Mouse (Mus musculus): ENCODE results near the gene Gm45623. TPM values are rescaled to one million over a fixed set of nuclear protein-coding genes. Genes with fewer than 3 reads are reported as not detected.

The Gm45623 gene
- polyA plus RNA-seq, 1 experiment = not detected

GRCm38 (mm10) chr13:56729046-56729445 lies 24.6 kb downstream of the Gm45623 start:
- WGBS = 95% methylated on average over 7 of the region's 7 CpGs
- Histone ChIP-seq H3K4me1 (ENCODE audit: control insufficient read depth, insufficient read depth, low read length) (no peaks in the 10 kb centered on the region), H3K27ac (ENCODE audit: control insufficient read depth, insufficient read depth, low read depth, low read length, poor library complexity) (no peak overlapping the region), H3K4me3 (replicated peaks; ENCODE audit: control insufficient read depth, low read depth, low read length) (no peak overlapping the region)
- TF ChIP-seq POLR2A (IDR thresholded peaks at IDR 0.05; ENCODE audit: borderline replicate concordance, control insufficient read depth, low read depth, low read length) = no peak
- TF ChIP-seq CTCF (IDR thresholded peaks at IDR 0.05; ENCODE audit: control insufficient read depth, insufficient read depth, low read length) = no peak

DNA sequence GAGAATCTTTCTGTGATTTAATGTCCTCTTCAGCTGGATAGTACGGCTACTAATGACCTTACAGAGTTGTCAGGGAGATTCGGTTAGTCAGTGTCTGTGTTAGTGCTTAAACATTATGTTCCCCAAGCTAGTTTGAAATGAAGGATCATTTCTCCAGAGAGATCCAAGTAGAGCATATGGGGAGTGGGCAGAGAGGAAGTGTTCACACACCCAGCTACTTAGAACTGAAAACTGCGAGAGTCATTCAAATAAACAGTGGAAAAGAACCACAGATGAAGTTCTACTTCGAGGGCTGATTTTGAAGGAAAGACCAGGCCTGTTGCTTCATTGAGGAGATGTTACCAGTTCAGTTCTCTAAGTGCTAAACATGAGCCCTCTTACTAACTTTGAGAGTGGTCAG lies 27.1 kb downstream of the Gm45623 start:
- Histone ChIP-seq H3K27ac (ENCODE audit: control insufficient read depth, insufficient read depth, low read depth, low read length, poor library complexity) (no peak overlapping the region), H3K4me1 (ENCODE audit: control insufficient read depth, insufficient read depth, low read length) (no peaks in the 10 kb centered on the region), H3K4me3 (replicated peaks; ENCODE audit: control insufficient read depth, low read depth, low read length) (no peak overlapping the region)
- TF ChIP-seq POLR2A (IDR thresholded peaks at IDR 0.05; ENCODE audit: borderline replicate concordance, control insufficient read depth, low read depth, low read length) (no peak), CTCF (IDR thresholded peaks at IDR 0.05; ENCODE audit: control insufficient read depth, insufficient read depth, low read length) (no peak)
- 86% methylated on average over 4 of the region's 4 CpGs for WGBS

DNA sequence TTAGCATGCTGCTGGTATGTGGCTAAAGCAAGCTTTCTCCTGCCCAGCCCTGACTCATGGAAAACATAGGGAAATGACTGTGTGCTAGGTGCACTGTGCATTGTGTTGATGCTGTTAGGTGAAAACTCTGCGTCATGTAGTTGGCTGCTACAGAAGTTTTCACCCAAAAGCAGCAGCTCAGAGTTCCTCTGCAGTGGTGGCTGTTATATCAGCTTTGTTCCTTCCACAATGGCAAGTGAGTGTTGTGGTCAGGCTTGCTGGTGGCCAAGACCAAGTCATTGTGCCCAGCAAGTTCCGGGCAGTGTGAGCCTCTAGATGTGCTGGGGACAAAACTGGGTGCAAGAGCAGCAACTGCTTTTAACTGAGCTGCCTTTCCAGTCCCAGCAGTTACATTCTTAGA lies 41.4 kb downstream of the Gm45623 start:
- Histone ChIP-seq H3K27ac (ENCODE audit: control insufficient read depth, insufficient read depth, low read depth, low read length, poor library complexity) (no peak overlapping the region), H3K4me3 (replicated peaks; ENCODE audit: control insufficient read depth, low read depth, low read length) (no peak overlapping the region), H3K4me1 (ENCODE audit: control insufficient read depth, insufficient read depth, low read length) (no peaks in the 10 kb centered on the region; the same call in 1 of the 2 replicates)
- TF ChIP-seq CTCF (IDR thresholded peaks at IDR 0.05; ENCODE audit: control insufficient read depth, insufficient read depth, low read length) = no peak
- no peak for TF ChIP-seq POLR2A (IDR thresholded peaks at IDR 0.05; ENCODE audit: borderline replicate concordance, control insufficient read depth, low read depth, low read length)
- WGBS = 83% methylated on average over 2 of the region's 2 CpGs

DNA sequence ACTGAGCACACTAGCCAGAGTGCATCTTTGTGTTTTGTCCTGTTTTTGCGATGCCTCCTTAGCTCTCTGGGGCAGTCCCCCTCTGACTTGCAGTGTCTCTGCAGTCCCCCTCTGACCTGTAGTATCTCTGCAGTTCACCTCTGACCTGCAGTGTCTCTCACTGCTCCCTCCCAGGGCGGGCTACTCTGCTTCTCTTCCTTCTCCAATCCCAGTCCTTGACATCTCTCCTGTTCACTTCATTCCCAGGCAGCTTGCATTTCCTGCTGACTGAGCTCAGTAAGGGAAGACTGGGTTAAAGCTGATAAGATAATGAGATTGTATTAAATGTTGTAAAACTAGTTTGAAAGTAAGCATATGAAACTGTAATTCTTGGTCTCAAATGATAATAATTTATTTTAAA lies 43.0 kb downstream of the Gm45623 start:
- WGBS = 70% methylated on average over 2 of the region's 2 CpGs
- Histone ChIP-seq H3K27ac (ENCODE audit: control insufficient read depth, insufficient read depth, low read depth, low read length, poor library complexity) (no peak overlapping the region), H3K4me3 (replicated peaks; ENCODE audit: control insufficient read depth, low read depth, low read length) (no peak overlapping the region), H3K4me1 (ENCODE audit: control insufficient read depth, insufficient read depth, low read length) (no peaks in the 10 kb centered on the region; the same call in 1 of the 2 replicates)
- TF ChIP-seq CTCF (IDR thresholded peaks at IDR 0.05; ENCODE audit: control insufficient read depth, insufficient read depth, low read length) (no peak), POLR2A (IDR thresholded peaks at IDR 0.05; ENCODE audit: borderline replicate concordance, control insufficient read depth, low read depth, low read length) (no peak)

- WGBS = 76% methylated on average over 4 of the region's 4 CpGs
- TF ChIP-seq POLR2A (IDR thresholded peaks at IDR 0.05; ENCODE audit: borderline replicate concordance, control insufficient read depth, low read depth, low read length) = no peak
- no peak for TF ChIP-seq CTCF (IDR thresholded peaks at IDR 0.05; ENCODE audit: control insufficient read depth, insufficient read depth, low read length)
- H3K4me3 ChIP-seq (replicated peaks; ENCODE audit: control insufficient read depth, low read depth, low read length) = no peak overlapping the region
- H3K4me1 ChIP-seq (ENCODE audit: control insufficient read depth, insufficient read depth, low read length) = peaks cover 1% of the 10 kb centered on the region
- no peak overlapping the region for H3K27ac ChIP-seq (ENCODE audit: control insufficient read depth, insufficient read depth, low read depth, low read length, poor library complexity)
Measured at GRCm38 (mm10) chr13:56707606-56708005, 46.0 kb downstream of the Gm45623 start.

- no peak for TF ChIP-seq POLR2A (IDR thresholded peaks at IDR 0.05; ENCODE audit: borderline replicate concordance, control insufficient read depth, low read depth, low read length)
- no peak for TF ChIP-seq CTCF (IDR thresholded peaks at IDR 0.05; ENCODE audit: control insufficient read depth, insufficient read depth, low read length)
- no peak overlapping the region for H3K27ac ChIP-seq (ENCODE audit: control insufficient read depth, insufficient read depth, low read depth, low read length, poor library complexity)
- H3K4me3 ChIP-seq (replicated peaks; ENCODE audit: control insufficient read depth, low read depth, low read length) = no peak overlapping the region
- peaks cover 4% of the 10 kb centered on the region for H3K4me1 ChIP-seq (ENCODE audit: control insufficient read depth, insufficient read depth, low read length)
- WGBS = 93% methylated on average over 4 of the region's 4 CpGs
Measured at GRCm38 (mm10) chr13:56707111-56707510, 46.5 kb downstream of the Gm45623 start.

DNA sequence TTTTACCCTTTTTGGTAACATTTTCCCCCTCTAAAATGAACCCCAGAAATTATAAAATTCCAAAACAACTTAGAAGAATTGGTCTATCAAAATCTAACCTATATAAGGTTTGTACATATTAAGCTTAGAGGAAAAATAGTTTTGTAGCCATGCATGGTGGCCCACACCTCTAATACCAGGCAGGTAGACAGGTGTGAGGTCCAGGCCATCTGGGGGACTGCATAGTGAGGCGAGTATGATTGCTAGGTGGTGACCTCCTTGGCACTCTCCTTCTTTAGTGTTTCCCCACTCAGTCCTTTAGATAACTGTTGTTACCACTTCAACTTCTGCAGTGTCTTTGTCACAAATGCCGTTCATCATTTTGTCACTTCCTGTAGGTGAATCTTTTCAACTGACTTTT lies 49.0 kb downstream of the Gm45623 start:
- WGBS = 45% methylated on average over 2 of the region's 2 CpGs
- Histone ChIP-seq H3K4me1 (ENCODE audit: control insufficient read depth, insufficient read depth, low read length) (peaks cover 4% of the 10 kb centered on the region), H3K4me3 (replicated peaks; ENCODE audit: control insufficient read depth, low read depth, low read length) (no peak overlapping the region), H3K27ac (ENCODE audit: control insufficient read depth, insufficient read depth, low read depth, low read length, poor library complexity) (no peak overlapping the region; the same call in 1 of the 2 replicates)
- no peak for TF ChIP-seq CTCF (IDR thresholded peaks at IDR 0.05; ENCODE audit: control insufficient read depth, insufficient read depth, low read length)
- no peak for TF ChIP-seq POLR2A (IDR thresholded peaks at IDR 0.05; ENCODE audit: borderline replicate concordance, control insufficient read depth, low read depth, low read length)

GRCm38 (mm10) chr13:56703871-56704321 lies 49.7 kb downstream of the Gm45623 start:
- Histone ChIP-seq H3K27ac (ENCODE audit: control insufficient read depth, insufficient read depth, low read depth, low read length, poor library complexity) (peak overlapping the region; percentile 87), H3K4me3 (replicated peaks; ENCODE audit: control insufficient read depth, low read depth, low read length) (peak overlapping the region; percentile 89), H3K4me1 (ENCODE audit: control insufficient read depth, insufficient read depth, low read length) (peaks cover 4% of the 10 kb centered on the region)
- 3% methylated on average over 11 of the region's 11 CpGs for WGBS
- no peak for TF ChIP-seq CTCF (IDR thresholded peaks at IDR 0.05; ENCODE audit: control insufficient read depth, insufficient read depth, low read length)
- TF ChIP-seq POLR2A (IDR thresholded peaks at IDR 0.05; ENCODE audit: borderline replicate concordance, control insufficient read depth, low read depth, low read length) = no peak
